Mouse (Mus musculus) midbrain, embryonic 13.5 days (tissue): ENCODE measurements around the gene Bcor. TPM values are rescaled to one million over a fixed set of nuclear protein-coding genes. Genes with fewer than 3 reads are reported as not detected.

Experiments used
- ATAC-seq: fragments of 200-750 bp; cut with Nextera tagmentation; 2 replicates; pipeline ENCODE4 v1.8.0; 2017; ENCODE audit warnings: mild to moderate bottlenecking, moderate TSS enrichment, moderate library complexity
- H3K27ac ChIP-seq: fragments of 300-500 bp; sonication (generic); 2 replicates; pipeline ENCODE4 v1.5.1; 2015; ENCODE audit warnings: inconsistent platforms, mild to moderate bottlenecking, moderate library complexity
- H3K27me3 ChIP-seq: fragments of 300-500 bp; sonication (generic); 2 replicates; pipeline ENCODE4 v1.6.1; 2015; ENCODE audit warnings: mild to moderate bottlenecking, inconsistent platforms
- H3K36me3 ChIP-seq: fragments of 300-500 bp; sonication (generic); 2 replicates; pipeline ENCODE4 v1.6.1; 2015; ENCODE audit warnings: mild to moderate bottlenecking, inconsistent platforms
- H3K4me1 ChIP-seq: fragments of 300-500 bp; sonication (generic); replicated peaks from 2 replicates; pipeline ENCODE4 v1.6.1; 2015; ENCODE audit warnings: inconsistent platforms
- H3K4me2 ChIP-seq: fragments of 300-500 bp; sonication (generic); replicated peaks from 2 replicates; pipeline ENCODE4 v1.6.1; 2015; ENCODE audit warnings: moderate library complexity, mild to moderate bottlenecking, inconsistent platforms
- H3K4me3 ChIP-seq: fragments of 300-500 bp; sonication (generic); replicated peaks from 2 replicates; pipeline ENCODE4 v1.5.1; 2015; ENCODE audit warnings: mild to moderate bottlenecking, inconsistent platforms
- H3K9ac ChIP-seq: fragments of 300-500 bp; sonication (generic); replicated peaks from 2 replicates; pipeline ENCODE4 v1.6.1; 2015; ENCODE audit warnings: mild to moderate bottlenecking, inconsistent platforms
- H3K9me3 ChIP-seq: fragments of 300-500 bp; sonication (generic); 2 replicates; pipeline ENCODE4 v1.6.1; 2016; ENCODE audit warnings: mild to moderate bottlenecking, inconsistent platforms
- WGBS: fragments of 180-500 bp; shearing (Covaris S2); methylation state at CpG from one replicate; pipeline ENCODE4 v1.1.7; 2015; 5-methylcytosine and 5-hydroxymethylcytosine counted together
- polyA plus RNA-seq: library from polyadenylated mRNA; unstranded; fragments of >200 nt; fragmentation: Nextera tagmentation; extraction: Ambion mirVana; gene quantifications from 2 replicates; pipeline ENCODE4 v1.2.1, GENCODE M21; 2015

The Bcor gene
- polyA plus RNA-seq, 1 experiment from 2014 or later = 25.4 TPM

- H3K4me2 ChIP-seq = no peak overlapping the region
Observed at GRCm38 (mm10) chrX:12129828-12130809, 30.0 kb downstream of the Bcor start.

GRCm38 (mm10) chrX:12129230-12129629 is 30.9 kb downstream of the Bcor start:
- no peaks in the 10 kb centered on the region for H3K9me3 ChIP-seq
- peaks cover 93% of the 10 kb centered on the region for H3K27me3 ChIP-seq
- H3K27ac ChIP-seq = peak overlapping the region; percentile 92; the same call in 1 of the 2 replicates
- WGBS = 5% methylated on average over 24 of the region's 24 CpGs
- peak overlapping the region; percentile 46; the same call in 1 of the 2 replicates for H3K9ac ChIP-seq
- ATAC-seq = peak; percentile 22; the same call in 1 of the 2 replicates
- H3K36me3 ChIP-seq = no peaks in the 10 kb centered on the region
- peak overlapping the region; percentile 66 for H3K4me2 ChIP-seq
- H3K4me3 ChIP-seq = no peak overlapping the region
- H3K4me1 ChIP-seq = peaks cover 63% of the 10 kb centered on the region

More at GRCm38 (mm10) chrX:12129828-12130809, 30.0 kb downstream of the Bcor start:
- Histone ChIP-seq H3K27ac (no peak overlapping the region), H3K9me3 (no peaks in the 10 kb centered on the region), H3K4me1 (peaks cover 63% of the 10 kb centered on the region), H3K36me3 (no peaks in the 10 kb centered on the region), H3K4me3 (no peak overlapping the region), H3K27me3 (peaks cover 93% of the 10 kb centered on the region), H3K9ac (no peak overlapping the region)
- no peak for ATAC-seq
- WGBS = 20% methylated on average over 14 of the region's 14 CpGs

GRCm38 (mm10) chrX:12128165-12129083 is 31.7 kb downstream of the Bcor start:
- Histone ChIP-seq H3K9me3 (no peaks in the 10 kb centered on the region), H3K27ac (peak overlapping the region; percentile 92), H3K4me3 (peak overlapping the region; percentile 58), H3K4me2 (peak overlapping the region; percentile 66), H3K9ac (peak overlapping the region; percentile 80), H3K4me1 (peaks cover 63% of the 10 kb centered on the region), H3K27me3 (peaks cover 91% of the 10 kb centered on the region), H3K36me3 (no peaks in the 10 kb centered on the region)
- ATAC-seq = peak; percentile 71
- 3% methylated on average over 39 of the region's 72 CpGs for WGBS

DNA sequence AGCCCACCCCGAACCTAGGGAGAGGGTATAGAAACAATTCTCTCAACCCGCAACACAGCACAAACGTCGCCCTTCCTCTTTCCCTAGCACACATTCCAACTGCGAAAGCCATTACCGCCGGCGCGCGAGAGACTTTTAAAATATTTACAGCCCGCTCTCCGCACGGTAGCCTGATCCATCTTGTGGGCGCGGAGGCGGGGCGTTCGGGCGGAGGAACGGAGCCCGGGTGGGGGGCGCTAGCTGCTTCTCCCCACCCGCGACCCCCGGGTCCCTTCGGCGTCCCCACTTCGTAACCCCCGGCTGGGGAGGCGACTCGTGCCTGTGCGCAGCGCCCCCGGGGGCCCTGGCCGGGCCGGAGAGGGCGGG is 32.4 kb downstream of the Bcor start:
- Histone ChIP-seq H3K27ac (peak overlapping the region; percentile 92), H3K4me3 (peak overlapping the region; percentile 58), H3K36me3 (no peaks in the 10 kb centered on the region), H3K4me1 (peaks cover 64% of the 10 kb centered on the region), H3K9me3 (no peaks in the 10 kb centered on the region), H3K9ac (peak overlapping the region; percentile 80), H3K27me3 (peaks cover 85% of the 10 kb centered on the region), H3K4me2 (peak overlapping the region; percentile 66)
- WGBS = 3% methylated on average over 33 of the region's 37 CpGs
- 0 out of 2 replicates have a peak, but pooled peaks have one; percentile 5 for ATAC-seq

GRCm38 (mm10) chrX:12127106-12127670 is 33.0 kb downstream of the Bcor start:
- H3K4me2 ChIP-seq = peak overlapping the region; percentile 66
- peak overlapping the region; percentile 92 for H3K27ac ChIP-seq
- 7% methylated on average over 24 of the region's 24 CpGs for WGBS

DNA sequence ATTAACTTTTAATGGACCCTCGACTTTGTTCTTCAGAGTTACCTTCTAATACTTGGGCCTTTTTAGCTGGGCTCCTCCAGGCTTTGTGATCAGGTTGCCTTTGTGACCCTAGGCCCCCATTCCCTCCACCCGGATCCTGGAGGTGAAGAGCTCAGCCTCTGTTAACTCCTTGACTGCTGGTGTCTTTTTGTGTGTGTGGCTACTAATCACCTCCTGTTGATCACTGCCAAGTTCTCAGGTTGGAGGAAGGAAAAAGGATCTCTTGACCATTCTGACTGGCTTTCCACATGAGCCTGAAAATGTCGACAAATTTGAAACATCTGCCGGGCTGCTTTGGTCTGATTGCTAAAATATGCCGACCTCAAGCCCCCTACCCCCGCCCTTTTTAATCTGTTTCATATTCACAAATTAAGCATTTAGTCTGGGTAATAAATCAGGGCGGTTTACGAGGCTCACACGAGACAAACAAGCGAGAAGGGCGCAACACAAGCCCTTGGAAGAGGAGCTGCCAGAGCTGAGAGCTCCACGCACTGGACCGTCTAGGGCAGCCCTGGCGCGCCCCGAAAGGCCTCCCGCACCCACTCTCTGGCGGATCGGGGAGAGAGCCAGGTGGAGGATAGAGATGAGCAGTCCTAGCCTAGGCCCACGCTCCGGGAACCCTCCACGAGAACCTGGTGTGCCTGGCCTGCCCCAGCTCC is 33.6 kb downstream of the Bcor start:
- WGBS = 4% methylated on average over 22 of the region's 22 CpGs
- peaks cover 70% of the 10 kb centered on the region for H3K4me1 ChIP-seq
- 0 out of 2 replicates have a peak, but pooled peaks have one; percentile 19 for ATAC-seq

More at GRCm38 (mm10) chrX:12127106-12127670, 33.0 kb downstream of the Bcor start:
- Histone ChIP-seq H3K9me3 (no peaks in the 10 kb centered on the region), H3K4me1 (peaks cover 70% of the 10 kb centered on the region), H3K36me3 (no peaks in the 10 kb centered on the region), H3K9ac (peak overlapping the region; percentile 80), H3K27me3 (peaks cover 79% of the 10 kb centered on the region), H3K4me3 (peak overlapping the region; percentile 58)
- no peak for ATAC-seq

GRCm38 (mm10) chrX:12124571-12124970 is 35.6 kb downstream of the Bcor start:
- H3K9me3 ChIP-seq = no peaks in the 10 kb centered on the region
- 12% methylated on average over 3 of the region's 3 CpGs for WGBS
- ATAC-seq = no peak
- peaks cover 60% of the 10 kb centered on the region for H3K4me1 ChIP-seq
- H3K36me3 ChIP-seq = no peaks in the 10 kb centered on the region
- H3K4me3 ChIP-seq = no peak overlapping the region
- H3K27me3 ChIP-seq = peaks cover 53% of the 10 kb centered on the region
- H3K27ac ChIP-seq = no peak overlapping the region
- H3K9ac ChIP-seq = 0 out of 2 replicates have a peak overlapping the region, but pooled peaks have one; percentile 28
- H3K4me2 ChIP-seq = no peak overlapping the region

More for the DNA sequence above, 33.6 kb downstream of the Bcor start:
- Histone ChIP-seq H3K4me3 (peak overlapping the region; percentile 58), H3K4me2 (peak overlapping the region; percentile 66), H3K9ac (peak overlapping the region; percentile 80), H3K27ac (0 out of 2 replicates have a peak overlapping the region, but pooled peaks have one; percentile 92), H3K9me3 (no peaks in the 10 kb centered on the region), H3K36me3 (no peaks in the 10 kb centered on the region), H3K27me3 (peaks cover 73% of the 10 kb centered on the region)

- no peak overlapping the region for H3K4me3 ChIP-seq
- no peak overlapping the region; the same call in 1 of the 2 replicates for H3K27ac ChIP-seq
- no peaks in the 10 kb centered on the region for H3K36me3 ChIP-seq
- H3K27me3 ChIP-seq = peaks cover 44% of the 10 kb centered on the region
- no peaks in the 10 kb centered on the region for H3K9me3 ChIP-seq
- WGBS = 6% methylated on average over 6 of the region's 6 CpGs
- no peak for ATAC-seq
- H3K9ac ChIP-seq = no peak overlapping the region
- H3K4me1 ChIP-seq = peaks cover 51% of the 10 kb centered on the region
- peak overlapping the region; percentile 19 for H3K4me2 ChIP-seq
Observed at GRCm38 (mm10) chrX:12123687-12124087, 36.5 kb downstream of the Bcor start.

DNA sequence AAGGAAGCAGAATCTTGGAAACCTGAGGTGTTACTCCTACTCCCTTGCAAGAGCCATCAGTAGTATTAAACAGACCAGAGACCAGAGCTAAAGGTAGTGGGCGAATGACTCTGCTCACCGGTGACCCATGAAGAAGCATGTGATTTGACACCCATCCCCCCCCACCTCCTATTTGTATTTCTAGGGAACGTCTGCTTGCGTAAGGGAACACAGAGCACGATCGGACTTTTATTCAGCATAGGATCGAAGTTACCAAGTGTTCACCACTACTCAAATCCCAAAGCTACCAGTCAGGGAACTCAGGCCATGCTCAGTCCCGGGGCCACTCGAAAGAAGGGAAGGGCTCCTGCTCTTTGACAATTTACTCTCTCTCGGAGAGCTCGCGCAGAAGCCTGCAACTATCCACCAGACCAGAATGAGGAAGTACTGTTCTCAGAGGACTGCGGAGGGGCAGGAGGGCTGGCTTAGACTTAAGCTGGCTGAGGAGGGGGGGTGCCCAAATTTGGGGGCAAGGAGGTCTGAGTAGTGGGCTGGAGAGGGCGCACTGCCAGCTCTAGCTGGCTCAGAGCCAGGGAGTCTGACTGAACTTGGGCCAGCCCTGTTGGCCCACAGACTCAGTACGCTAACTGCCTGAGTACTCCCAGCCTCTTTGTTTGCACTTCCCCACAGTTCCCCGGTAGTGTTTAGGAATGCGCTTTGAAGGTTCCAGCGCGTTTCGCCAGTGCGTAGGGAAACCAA is 37.4 kb downstream of the Bcor start:
- peaks cover 48% of the 10 kb centered on the region for H3K4me1 ChIP-seq
- H3K9me3 ChIP-seq = no peaks in the 10 kb centered on the region
- ATAC-seq = peak; percentile 84
- peak overlapping the region; percentile 4 for H3K4me3 ChIP-seq
- H3K4me2 ChIP-seq = peak overlapping the region; percentile 32
- H3K9ac ChIP-seq = 0 out of 2 replicates have a peak overlapping the region, but pooled peaks have one; percentile 10
- peaks cover 35% of the 10 kb centered on the region; the same call in 1 of the 2 replicates for H3K27me3 ChIP-seq
- peak overlapping the region; percentile 35 for H3K27ac ChIP-seq
- WGBS = 10% methylated on average over 21 of the region's 21 CpGs
- H3K36me3 ChIP-seq = no peaks in the 10 kb centered on the region

- Histone ChIP-seq H3K9me3 (no peaks in the 10 kb centered on the region), H3K9ac (no peak overlapping the region), H3K27ac (no peak overlapping the region), H3K4me1 (peaks cover 29% of the 10 kb centered on the region), H3K4me3 (no peak overlapping the region), H3K27me3 (peaks cover 8% of the 10 kb centered on the region; the same call in 1 of the 2 replicates), H3K36me3 (no peaks in the 10 kb centered on the region), H3K4me2 (no peak overlapping the region)
- 33% methylated on average over 1 of the region's 1 CpGs for WGBS
- no peak for ATAC-seq
Observed at GRCm38 (mm10) chrX:12119476-12119875, 40.7 kb downstream of the Bcor start.
